Mouse (Mus musculus) erythroid progenitor cell, adult 5-6 weeks (primary cell): ENCODE measurements at regions not wholly inside any gene's neighbourhood (a gene's known extent, or its start where the extent isn't known, plus 50 kb on each side); places are given as distances from the start of the nearest gene placed in this dataset.

Experiments
- ATAC-seq: replicated peaks from 2 replicates; pipeline ENCODE4 v1.8.0; 2016; ENCODE audit warnings: moderate number of reproducible peaks, mild to moderate bottlenecking, moderate TSS enrichment, inconsistent platforms; ENCODE audit not compliant: poor library complexity, low FRiP score, severe bottlenecking

GRCm38 (mm10) chr8:44825183-44825757 is 110.0 kb upstream of the Fat1 start:
- no peak for ATAC-seq

- ATAC-seq, result no peak
These were observed 108.3 kb upstream of the Fat1 start for GRCm38 (mm10) chr8:44826936-44827335.

GRCm38 (mm10) chr8:44828026-44828425 is 107.2 kb upstream of the Fat1 start:
- ATAC-seq, result no peak

- no peak for ATAC-seq
These were observed 96.8 kb upstream of the Fat1 start for GRCm38 (mm10) chr8:44838431-44838830.

- no peak for ATAC-seq
These were observed 95.6 kb upstream of the Fat1 start for GRCm38 (mm10) chr8:44839504-44840209.

- ATAC-seq, result no peak
These were observed 94.6 kb upstream of the Fat1 start for GRCm38 (mm10) chr8:44840646-44841045.

- no peak for ATAC-seq
These were observed 90.9 kb upstream of the Fat1 start for GRCm38 (mm10) chr8:44844362-44844761.

GRCm38 (mm10) chr8:44852223-44852622 is 83.0 kb upstream of the Fat1 start:
- no peak for ATAC-seq

- no peak for ATAC-seq
These were observed 80.1 kb upstream of the Fat1 start for GRCm38 (mm10) chr8:44855115-44855514.

GRCm38 (mm10) chr8:44867202-44867601 is 68.0 kb upstream of the Fat1 start:
- no peak for ATAC-seq

GRCm38 (mm10) chr8:44867666-44868065 is 67.6 kb upstream of the Fat1 start:
- ATAC-seq, result no peak

GRCm38 (mm10) chr8:44877066-44877465 is 58.2 kb upstream of the Fat1 start:
- no peak for ATAC-seq

GRCm38 (mm10) chr8:44878208-44878607 is 57.0 kb upstream of the Fat1 start:
- no peak for ATAC-seq

GRCm38 (mm10) chr8:44879186-44879585 is 56.1 kb upstream of the Fat1 start:
- ATAC-seq, result no peak

GRCm38 (mm10) chr8:44884399-44885006 is 50.7 kb upstream of the Fat1 start:
- ATAC-seq, result no peak
